Mouse (Mus musculus) erythroblast, adult 5-6 weeks (primary cell): ENCODE results near the gene Rtp1. TPM values are rescaled to one million over a fixed set of nuclear protein-coding genes. Genes with fewer than 3 reads are reported as not detected.

Experiments used
- ATAC-seq: replicated peaks from 2 replicates; pipeline ENCODE4 v1.8.0; 2016; ENCODE audit warnings: moderate number of reproducible peaks, mild to moderate bottlenecking, moderate TSS enrichment, inconsistent platforms; ENCODE audit not compliant: poor library complexity, low FRiP score, severe bottlenecking
- total RNA-seq, 2 experiments: library from RNA; stranded (forward) in 1 of 2; stranded (reverse) in 1 of 2; fragments of 150-400 nt in 1 of 2; fragments of 200-764, 138-1000 nt in 1 of 2; gene quantifications; 2 replicates each; pipeline versions ENCODE4 v1.2.3 to v1.2.4; 2015 to 2017; ENCODE audit warnings: low replicate concordance in 2 of 2

The Rtp1 gene
- total RNA-seq, 2 experiments from 2014 or later = not detected

DNA sequence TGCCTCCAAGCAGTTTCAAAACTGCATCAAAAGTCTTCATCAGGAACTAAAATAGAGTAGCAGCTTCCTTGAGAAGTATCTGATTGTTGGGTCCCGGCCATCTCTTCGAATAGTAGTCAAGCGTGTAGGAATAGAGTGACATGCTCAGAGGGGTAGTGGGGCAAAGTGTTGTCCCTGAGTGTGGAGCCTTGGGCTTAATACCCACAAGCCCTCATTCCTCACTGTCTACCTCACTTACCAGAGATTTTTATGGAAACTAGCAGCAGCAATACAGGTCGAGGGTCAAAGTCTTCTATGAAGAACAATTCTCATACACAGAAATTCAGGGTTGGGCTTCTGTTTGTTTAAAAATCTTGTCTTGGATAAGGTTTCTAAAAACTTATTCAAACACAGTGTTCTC, 21.9 kb downstream of the Rtp1 start:
- no peak for ATAC-seq

DNA sequence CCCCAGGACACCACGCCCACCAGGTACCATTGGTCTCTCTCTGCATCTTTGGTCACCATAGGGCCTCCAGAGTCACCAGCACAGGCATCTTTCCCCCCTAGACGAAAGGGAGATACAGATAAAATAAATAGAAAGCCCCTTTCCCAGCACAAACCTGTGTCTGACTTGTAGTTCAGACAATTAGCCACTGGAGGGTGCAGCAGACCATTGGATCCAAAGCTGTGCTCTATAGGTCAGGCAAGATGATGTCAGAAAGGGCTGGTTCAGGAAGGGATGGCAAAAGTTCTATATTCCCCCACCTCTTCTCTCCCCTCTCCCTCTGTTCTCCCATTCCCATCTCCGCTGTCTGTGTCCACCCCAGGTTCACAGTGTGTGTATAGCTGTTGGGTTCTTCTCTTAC, 23.5 kb downstream of the Rtp1 start:
- no peak for ATAC-seq

DNA sequence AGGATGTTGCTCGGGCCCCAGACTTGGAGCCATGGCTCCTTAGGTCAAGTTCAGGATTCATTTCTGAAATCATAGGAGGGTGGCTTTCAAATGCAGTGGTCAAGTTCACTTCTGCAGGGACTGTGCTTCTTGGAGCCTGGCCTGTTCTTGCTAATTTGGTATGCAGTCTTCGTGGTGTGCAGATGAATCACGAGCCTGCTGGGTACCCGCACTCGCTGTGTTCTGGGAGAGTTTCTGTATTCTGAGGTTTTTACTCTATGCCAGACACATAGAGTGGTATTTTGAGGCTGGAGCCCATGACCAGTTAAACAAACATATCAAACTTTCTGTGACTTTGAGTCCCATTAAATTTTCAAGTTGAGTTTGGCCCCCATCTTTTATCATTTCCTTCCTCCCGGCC, 25.4 kb downstream of the Rtp1 start:
- ATAC-seq = no peak

DNA sequence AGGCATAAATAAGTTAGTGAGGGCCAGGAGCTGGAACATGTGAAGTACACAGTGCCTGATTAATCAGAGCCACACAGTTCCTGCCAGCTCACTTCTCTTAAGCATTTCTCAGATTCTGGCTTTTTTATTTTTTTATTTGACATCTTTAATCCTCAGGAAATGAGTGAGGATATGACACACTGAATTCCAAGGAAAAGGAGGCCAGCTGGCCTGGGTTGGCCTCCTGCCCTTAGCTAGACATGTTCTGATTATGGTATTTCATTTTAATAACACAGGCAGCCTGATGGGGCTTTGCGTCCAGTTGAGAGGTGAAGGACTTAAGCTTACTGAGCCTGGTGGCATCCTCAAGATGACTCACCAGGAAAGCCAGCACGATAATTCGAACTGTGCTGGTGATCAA, 27.6 kb downstream of the Rtp1 start:
- no peak for ATAC-seq

DNA sequence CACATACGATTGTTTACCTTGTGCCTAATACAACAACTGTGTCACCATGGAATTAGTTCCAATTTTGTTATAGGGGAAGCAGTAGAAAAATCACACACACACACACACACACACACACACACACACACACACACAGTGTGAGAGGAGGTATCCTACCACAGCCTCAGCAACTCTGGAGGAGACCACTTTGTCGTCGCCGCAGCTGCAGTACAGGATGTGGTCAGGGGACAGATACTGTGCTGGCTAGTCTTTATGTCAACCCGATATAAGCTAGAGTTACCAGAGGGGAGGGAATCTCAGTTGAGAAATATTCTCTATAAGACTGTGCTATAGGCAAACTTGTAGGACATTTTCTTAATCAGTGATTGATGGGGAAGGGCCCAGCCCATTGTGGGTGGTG, 28.4 kb downstream of the Rtp1 start:
- no peak for ATAC-seq

DNA sequence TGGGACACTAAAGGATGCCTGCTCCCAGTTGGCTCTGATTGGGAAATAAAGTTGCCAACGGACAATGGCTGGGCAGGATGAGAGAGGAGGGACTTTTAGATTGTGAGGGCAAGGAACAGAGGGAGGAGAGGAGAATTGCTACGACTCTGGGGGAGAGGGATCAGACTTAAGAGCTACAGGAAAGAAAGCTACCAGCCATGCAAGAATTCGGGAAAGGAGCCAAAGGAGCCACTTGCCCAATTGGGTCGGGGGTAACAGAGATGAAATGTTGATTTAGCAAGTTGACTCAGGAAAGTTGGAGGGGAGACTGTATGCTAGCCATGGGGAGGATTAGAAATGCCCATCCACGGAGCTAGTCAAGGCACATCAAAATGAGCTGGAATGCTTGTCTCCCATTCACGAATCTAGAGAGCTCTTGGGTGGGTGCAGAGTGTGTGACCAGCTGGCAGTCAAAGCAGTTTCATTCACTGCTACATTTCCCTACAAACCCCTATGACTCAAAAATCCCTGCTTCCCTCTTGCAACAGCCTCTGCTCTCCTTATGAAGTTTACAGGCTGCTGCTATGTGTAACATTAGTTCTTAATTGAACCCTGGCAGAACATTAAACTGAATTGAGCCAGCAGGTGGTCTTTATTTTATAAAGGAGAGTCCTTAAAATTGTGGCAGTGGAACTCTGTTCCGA, 30.1 kb downstream of the Rtp1 start:
- no peak for ATAC-seq

DNA sequence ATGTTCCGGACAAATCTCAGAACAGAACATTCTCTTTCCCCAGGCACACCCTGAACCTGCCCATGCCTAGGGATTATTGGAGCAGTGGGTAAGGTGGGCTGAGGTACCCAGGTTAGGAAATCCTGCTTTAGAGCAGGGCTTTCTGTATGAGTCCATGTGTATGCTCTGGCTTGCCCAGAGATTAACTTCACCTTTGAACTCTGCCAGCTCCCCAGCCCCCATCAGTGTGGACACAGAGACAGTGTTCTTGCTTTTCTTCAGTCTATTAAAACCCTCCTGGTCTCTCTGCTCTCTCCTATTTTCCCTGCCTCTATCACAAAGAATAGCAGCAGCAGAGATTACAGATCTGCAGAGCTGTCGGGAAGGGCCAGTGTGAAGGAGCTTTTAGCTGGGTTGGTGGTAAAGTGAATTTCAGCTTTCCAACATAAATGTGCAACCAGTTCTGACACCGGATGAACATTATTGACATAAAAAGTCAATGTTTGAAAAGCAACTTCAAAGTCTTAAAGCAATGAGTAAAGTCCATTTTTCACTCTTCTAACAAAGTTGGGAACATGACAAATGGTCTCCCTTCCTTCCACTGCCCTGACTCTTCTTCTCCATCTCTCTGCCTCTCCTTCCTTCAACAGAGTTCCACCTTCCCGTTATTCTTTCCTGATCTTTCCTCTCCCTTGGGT, 34.9 kb downstream of the Rtp1 start:
- no peak for ATAC-seq

DNA sequence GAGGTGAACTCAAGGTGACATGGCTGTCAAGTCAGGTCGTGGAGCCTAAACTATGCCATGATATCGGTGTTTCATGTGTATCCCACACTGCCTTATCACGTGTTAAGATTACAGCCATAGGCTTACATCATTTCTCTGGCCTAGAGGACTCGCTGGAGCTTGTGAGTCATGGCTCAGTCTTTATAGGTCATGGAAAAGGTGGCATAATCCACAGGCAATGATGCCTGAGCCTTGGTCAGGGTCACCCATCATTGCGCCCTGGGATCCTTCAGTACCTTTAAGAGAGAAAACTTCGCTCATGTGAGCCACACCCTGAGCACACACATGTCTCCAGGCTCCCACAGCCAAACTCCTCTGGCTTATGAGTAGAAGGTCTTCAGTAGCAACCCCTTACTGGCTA, 42.6 kb downstream of the Rtp1 start:
- no peak for ATAC-seq

DNA sequence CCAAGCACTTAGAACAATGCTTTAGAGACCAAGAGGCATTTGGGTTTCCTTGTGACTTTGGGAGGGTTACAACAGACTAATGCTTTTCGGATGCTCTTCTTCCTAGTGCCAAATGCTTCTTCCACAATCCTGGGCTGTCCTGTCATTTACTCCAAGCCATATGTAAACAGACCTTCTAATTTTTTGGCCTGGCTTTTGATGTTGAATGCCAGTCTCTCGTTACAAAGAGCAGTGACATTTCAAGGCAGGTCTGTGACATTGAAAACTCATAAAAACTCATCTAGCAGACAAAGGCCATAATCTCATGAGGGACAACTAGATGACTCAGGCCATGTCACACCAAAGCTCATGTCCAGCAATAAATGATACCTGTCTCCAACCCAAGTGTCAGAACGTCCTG, 43.1 kb downstream of the Rtp1 start:
- ATAC-seq = no peak

DNA sequence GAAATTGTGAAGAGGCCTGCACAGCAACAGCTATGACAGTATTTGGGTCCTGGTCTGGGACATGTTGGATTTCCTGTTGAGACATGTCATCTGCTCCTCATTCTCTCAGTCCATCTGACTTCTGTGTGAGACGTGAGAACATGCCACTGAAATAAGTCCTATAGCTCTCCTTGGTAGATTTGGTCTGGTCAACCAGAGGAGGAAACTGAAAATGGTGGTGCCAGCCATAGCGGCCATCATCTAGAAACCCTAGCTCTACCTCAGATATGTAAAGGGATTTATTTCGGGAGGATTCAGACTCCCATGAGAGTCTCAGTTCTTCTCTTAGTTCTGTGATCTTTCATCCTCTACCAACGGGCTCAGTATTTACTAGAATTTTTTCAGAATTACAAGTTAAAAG, 46.7 kb downstream of the Rtp1 start:
- ATAC-seq = no peak

DNA sequence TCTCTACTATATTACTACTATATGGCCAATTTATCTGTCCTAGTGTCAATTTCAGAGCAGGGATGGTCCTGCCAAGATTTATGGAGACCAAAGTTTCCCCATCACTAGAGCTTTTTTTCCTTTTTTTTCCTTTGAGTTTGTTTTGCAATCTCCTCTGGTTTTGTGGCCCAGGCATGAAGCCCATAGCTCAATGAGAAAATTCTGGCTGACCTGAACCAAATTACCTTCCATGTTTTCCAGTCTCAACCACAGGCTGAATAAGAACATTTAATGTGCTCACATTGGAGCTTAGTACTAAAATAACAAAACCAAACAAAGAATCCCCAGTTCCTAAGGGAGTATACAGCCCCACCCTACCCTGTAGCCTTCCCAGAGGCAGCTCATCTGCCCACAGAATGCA, 47.7 kb downstream of the Rtp1 start:
- no peak for ATAC-seq

DNA sequence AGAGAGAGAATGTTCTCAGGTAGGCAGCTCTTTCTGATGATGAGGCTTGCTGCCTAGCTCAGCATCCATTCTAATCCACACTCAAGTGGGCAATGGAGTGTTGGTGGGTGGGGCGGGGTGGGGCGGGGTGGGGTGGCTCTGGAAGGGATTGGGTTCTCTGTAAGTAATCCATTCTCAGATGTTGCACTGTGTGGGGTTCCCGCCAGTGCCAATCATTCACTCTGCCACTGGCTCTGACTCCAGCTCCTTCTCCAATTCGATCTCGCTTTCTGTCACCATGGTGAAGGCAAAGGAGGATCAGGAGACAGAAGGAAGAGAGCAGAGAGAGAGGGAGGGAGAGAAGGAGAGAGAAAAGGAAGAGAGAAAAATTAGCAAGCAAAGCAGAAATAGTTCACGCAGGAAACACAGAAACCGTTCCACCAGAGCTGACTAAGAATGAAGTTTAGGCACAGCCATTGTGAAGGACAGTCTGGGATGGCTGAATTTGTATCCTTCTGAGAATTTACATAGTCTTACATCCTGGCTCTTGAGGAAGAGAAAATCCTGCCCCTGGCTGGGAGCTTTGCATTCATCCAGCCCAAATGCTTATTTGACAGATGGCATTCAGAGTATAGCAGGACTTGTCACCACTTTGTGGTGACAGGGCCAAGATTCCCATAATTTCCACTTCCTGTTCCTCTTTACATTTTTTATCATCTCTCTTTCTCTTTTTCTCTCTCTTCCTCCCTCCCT, 51.1 kb downstream of the Rtp1 start:
- no peak for ATAC-seq

DNA sequence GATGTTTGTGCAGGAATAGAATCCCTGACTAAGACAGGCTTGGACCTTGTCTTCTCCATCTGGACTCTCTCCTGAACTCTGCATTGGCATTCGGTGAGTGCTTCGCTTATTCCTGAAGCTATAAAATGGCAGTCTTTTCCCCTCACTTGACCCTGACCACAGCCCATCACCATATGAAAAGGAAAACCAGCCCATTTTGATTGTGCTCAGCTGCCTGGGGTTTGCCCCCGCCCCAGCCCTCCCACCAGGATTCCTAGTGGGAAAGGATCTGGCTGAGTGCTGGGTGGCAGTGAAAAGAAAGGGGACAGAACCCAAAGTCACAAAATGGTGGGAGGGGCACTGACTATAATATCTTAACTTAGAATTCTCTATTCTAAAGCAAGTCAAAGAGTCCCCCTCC, 53.3 kb downstream of the Rtp1 start:
- no peak for ATAC-seq

DNA sequence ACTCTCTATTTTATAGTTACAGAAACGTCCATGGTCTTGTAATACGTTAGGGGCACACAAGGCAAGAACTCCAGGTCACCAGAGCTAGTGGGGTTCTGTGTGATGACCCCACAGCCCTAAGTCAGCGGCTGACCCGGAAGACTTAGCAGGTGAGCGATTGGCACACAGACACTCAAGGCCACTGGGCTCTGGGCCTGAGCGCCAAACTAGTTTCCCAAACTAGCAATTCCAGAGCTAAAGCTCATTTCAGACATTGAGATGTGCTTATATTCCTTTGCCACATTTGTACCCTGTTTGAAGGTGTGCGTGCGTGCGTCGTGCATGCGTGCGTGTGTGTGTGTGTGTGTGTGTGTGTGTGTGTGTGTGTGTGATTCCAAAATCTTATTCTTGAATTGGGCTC, 53.9 kb downstream of the Rtp1 start:
- ATAC-seq = no peak

DNA sequence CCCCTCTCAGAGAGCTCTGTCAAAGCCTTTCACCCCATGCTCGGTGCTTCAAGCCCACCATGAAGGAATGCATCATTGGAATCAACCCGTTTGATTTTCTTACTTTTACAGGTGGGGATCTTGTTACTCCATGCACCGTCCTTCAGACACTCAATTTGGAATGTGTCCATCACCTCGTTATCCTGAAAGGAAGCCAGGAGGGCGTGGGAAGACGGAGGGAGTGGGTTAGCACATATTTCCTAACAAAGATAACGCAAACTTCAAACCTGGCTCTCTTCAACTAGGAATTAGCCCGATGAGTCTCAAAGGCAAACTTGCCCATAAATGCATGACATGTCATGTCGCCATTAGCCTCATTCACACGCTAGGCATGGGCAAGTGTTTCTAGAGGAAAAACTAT, 54.4 kb downstream of the Rtp1 start:
- no peak for ATAC-seq

Other genes starting within 250 kb of the Rtp1 start
- gene St6gal1, start 204.4 kb upstream of the Rtp1 start, total RNA-seq (2015; ENCODE audit: low replicate concordance) = 0.77 and 0.84 TPM in 2 replicates
- 1.1 and 1.4 TPM in 2 replicates for gene St6gal1, start 204.4 kb upstream of the Rtp1 start, total RNA-seq (2017; ENCODE audit: low replicate concordance)
- gene Rtp4, start 91.2 kb downstream of the Rtp1 start, total RNA-seq (2015; ENCODE audit: low replicate concordance) = 24.9 and 40.5 TPM in 2 replicates
- 7.9 and 8.9 TPM in 2 replicates for gene Rtp4, start 91.2 kb downstream of the Rtp1 start, total RNA-seq (2017; ENCODE audit: low replicate concordance)
- gene Masp1, start 91.7 kb downstream of the Rtp1 start, total RNA-seq (2015; ENCODE audit: low replicate concordance) = not detected in 2 replicates
- gene Masp1, start 91.7 kb downstream of the Rtp1 start, total RNA-seq (2017; ENCODE audit: low replicate concordance) = not detected in 2 replicates